Comparison of ENCODE assay signal across 9 mouse cellular contexts in genomic region chr7:101419013-101419770, GRCm38 (mm10). TPM values are rescaled to one million over a fixed set of nuclear protein-coding genes. Genes with fewer than 3 reads are reported as not detected.
A peak's percentile ranks its signal among the peaks of the same experiment; 100 is the strongest.
DNase-seq lines count a peak whose midpoint lies in the region; ATAC-seq lines count a peak whose summit lies in the region.
"Had no signal": no experiment of that assay in that cellular context is flagged by ENCODE, and none has a peak within 500 bp of the region (broad histone marks: within the 10 kb centered on the region; RNA-seq: fewer than 3 reads in every experiment).

No protein-coding gene starts in this region.

- no peak for ATAC-seq in liver, embryonic 11.5 days (replicated peaks; ENCODE audit: low FRiP score)
- ATAC-seq in forebrain, embryonic 11.5 days (replicated peaks; ENCODE audit: low FRiP score) = no peak
- ATAC-seq in midbrain, embryonic 12.5 days (ENCODE audit: low FRiP score, low read depth) = no peak
- ATAC-seq in megakaryocyte-erythroid progenitor cell, adult 5-6 weeks (replicated peaks; ENCODE audit: low FRiP score, low TSS enrichment, poor library complexity, severe bottlenecking) = no peak

- no peak overlapping the region for H3K27ac ChIP-seq in liver, embryonic 11.5 days (ENCODE audit: low read depth, low read length)
- no peak overlapping the region for H3K27ac ChIP-seq in forebrain, embryonic 11.5 days (ENCODE audit: low read depth, low read length)
- no peak overlapping the region for H3K27ac ChIP-seq in midbrain, embryonic 12.5 days (replicated peaks)
- H3K27ac ChIP-seq: embryonic facial prominence, embryonic 15.5 days had no signal

- no peak overlapping the region for H3K9ac ChIP-seq in liver, embryonic 11.5 days (ENCODE audit: low read depth, low read length)
- H3K9ac ChIP-seq in forebrain, embryonic 11.5 days (ENCODE audit: low read length) = peak overlapping the region; percentile 16; the same call in 1 of the 2 replicates
- H3K9ac ChIP-seq in midbrain, embryonic 12.5 days (replicated peaks) = no peak overlapping the region
- H3K9ac ChIP-seq: embryonic facial prominence, embryonic 15.5 days had no signal

- WGBS in liver, embryonic 11.5 days = 5% methylated on average over 27 of the region's 27 CpGs
- 3% methylated on average over 27 of the region's 27 CpGs for WGBS in forebrain, embryonic 11.5 days
- WGBS in midbrain, embryonic 12.5 days = 5% methylated on average over 27 of the region's 27 CpGs

- H3K9me3 ChIP-seq in liver, embryonic 11.5 days (ENCODE audit: control insufficient read depth, low read length) = no peaks in the 10 kb centered on the region
- H3K9me3 ChIP-seq in forebrain, embryonic 11.5 days (ENCODE audit: control insufficient read depth, low read length) = no peaks in the 10 kb centered on the region
- no peaks in the 10 kb centered on the region for H3K9me3 ChIP-seq in midbrain, embryonic 12.5 days
- H3K9me3 ChIP-seq: embryonic facial prominence, embryonic 15.5 days had no signal

- DNase-seq in liver = peak; percentile 46
- DNase-seq in liver, embryonic 11.5 days (ENCODE audit: low spot score) = no peak
- peak; percentile 57 for DNase-seq in MN1 (ENCODE audit: low spot score)
- peak; percentile 70 for DNase-seq in forebrain, embryonic 11.5 days (ENCODE audit: low spot score)
- DNase-seq in heart, adult 18-20 months = no peak
- no peak for DNase-seq in urinary bladder, postnatal 10 days (ENCODE audit: low spot score)

- peaks cover 23% of the 10 kb centered on the region for H3K4me1 ChIP-seq in liver, embryonic 11.5 days (replicated peaks; ENCODE audit: control insufficient read depth, insufficient read depth, low read length)
- peaks cover 11% of the 10 kb centered on the region; the same call in 1 of the 2 replicates for H3K4me1 ChIP-seq in forebrain, embryonic 11.5 days (replicated peaks; ENCODE audit: control insufficient read depth, insufficient read depth, low read length)
- H3K4me1 ChIP-seq in midbrain, embryonic 12.5 days = peaks cover 39% of the 10 kb centered on the region

- H3K4me2 ChIP-seq in liver, embryonic 11.5 days = no peak overlapping the region
- peak overlapping the region; percentile 24; the same call in 1 of the 2 replicates for H3K4me2 ChIP-seq in forebrain, embryonic 11.5 days (ENCODE audit: low read depth, low read length, severe bottlenecking)
- H3K4me2 ChIP-seq in midbrain, embryonic 12.5 days (replicated peaks) = peak overlapping the region; percentile 40
- H3K4me2 ChIP-seq: embryonic facial prominence, embryonic 15.5 days had no signal

- H3K36me3 ChIP-seq in liver, embryonic 11.5 days (ENCODE audit: control insufficient read depth, insufficient read depth, low read length) = no peaks in the 10 kb centered on the region
- no peaks in the 10 kb centered on the region for H3K36me3 ChIP-seq in forebrain, embryonic 11.5 days (ENCODE audit: control insufficient read depth, insufficient read depth, low read length)
- H3K36me3 ChIP-seq in midbrain, embryonic 12.5 days = no peaks in the 10 kb centered on the region
- H3K36me3 ChIP-seq: embryonic facial prominence, embryonic 15.5 days had no signal

- H3K27me3 ChIP-seq in liver, embryonic 11.5 days (replicated peaks; ENCODE audit: control insufficient read depth, insufficient read depth, low read length) = peaks cover 17% of the 10 kb centered on the region
- H3K27me3 ChIP-seq in forebrain, embryonic 11.5 days (ENCODE audit: control insufficient read depth, insufficient read depth, low read length) = peaks cover 6% of the 10 kb centered on the region; the same call in 1 of the 2 replicates
- H3K27me3 ChIP-seq in midbrain, embryonic 12.5 days = peaks cover 60% of the 10 kb centered on the region

- no peak overlapping the region for H3K4me3 ChIP-seq in liver, embryonic 11.5 days (ENCODE audit: low read depth, low read length)
- no peak overlapping the region for H3K4me3 ChIP-seq in forebrain, embryonic 11.5 days (ENCODE audit: low read depth, low read length)
- no peak overlapping the region for H3K4me3 ChIP-seq in midbrain, embryonic 12.5 days
- H3K4me3 ChIP-seq: embryonic facial prominence, embryonic 15.5 days had no signal

RNA-seq across cellular contexts. Expression of gene Pde2a, which starts 2.3 kb away (rescaled TPM):
- 14.4 and 15.0 TPM in 2 replicates for polyA plus RNA-seq in liver, embryonic 11.5 days (2014; fragmentation: Nextera tagmentation; extraction: Ambion mirVana)
- 18.6 and 22.7 TPM in 2 replicates for polyA plus RNA-seq in forebrain, embryonic 11.5 days (2014; fragmentation: Nextera tagmentation; extraction: Ambion mirVana)
- polyA plus RNA-seq in midbrain, embryonic 12.5 days (2016; fragmentation: Nextera tagmentation; extraction: Ambion mirVana) = 16.1 and 17.8 TPM in 2 replicates
- 10 to 100 TPM; 43.4 to 49.6 TPM for total RNA-seq in heart, adult 18-20 months (2021)
- total RNA-seq in megakaryocyte-erythroid progenitor cell, adult 5-6 weeks (2014; fragmentation: Nextera tagmentation) = 4.7 and 19.4 TPM in 2 replicates
- 4.5 and 6.0 TPM in 2 replicates for total RNA-seq in megakaryocyte-erythroid progenitor cell, adult 5-6 weeks (2017)

RNA-seq across cellular contexts. Expression of gene Gm45837, which starts 8.5 kb away (rescaled TPM):
- 2.1 TPM in 1 of 2 replicates, not detected in the other for polyA plus RNA-seq in liver, embryonic 11.5 days (2014; fragmentation: Nextera tagmentation; extraction: Ambion mirVana)
- not detected in 2 replicates for polyA plus RNA-seq in forebrain, embryonic 11.5 days (2014; fragmentation: Nextera tagmentation; extraction: Ambion mirVana)
- not detected in 2 replicates for polyA plus RNA-seq in midbrain, embryonic 12.5 days (2016; fragmentation: Nextera tagmentation; extraction: Ambion mirVana)
- 1 to 10 TPM; 2.6 to 3.0 TPM for total RNA-seq in heart, adult 18-20 months (2021)
- total RNA-seq in megakaryocyte-erythroid progenitor cell, adult 5-6 weeks (2014; fragmentation: Nextera tagmentation) = not detected in 2 replicates
- not detected in 2 replicates for total RNA-seq in megakaryocyte-erythroid progenitor cell, adult 5-6 weeks (2017)

Comparison
In these comparisons a context has a peak if more than half of its experiments do, and no peak if none do; other contexts are left out.
1. DNase-seq: peak in liver (single experiment), MN1 (single experiment) and forebrain, embryonic 11.5 days (single experiment); none in liver, embryonic 11.5 days (single experiment), heart, adult 18-20 months (0 of 2) and urinary bladder, postnatal 10 days (single experiment).